Mouse (Mus musculus): ENCODE results near the gene Dhrs11.
"Not testable (repeated sequence)": the region's sequence is repeated elsewhere in the genome, so short reads cannot be mapped to it uniquely, and the experiment has no call there.

Dhrs11 gene

DNA sequence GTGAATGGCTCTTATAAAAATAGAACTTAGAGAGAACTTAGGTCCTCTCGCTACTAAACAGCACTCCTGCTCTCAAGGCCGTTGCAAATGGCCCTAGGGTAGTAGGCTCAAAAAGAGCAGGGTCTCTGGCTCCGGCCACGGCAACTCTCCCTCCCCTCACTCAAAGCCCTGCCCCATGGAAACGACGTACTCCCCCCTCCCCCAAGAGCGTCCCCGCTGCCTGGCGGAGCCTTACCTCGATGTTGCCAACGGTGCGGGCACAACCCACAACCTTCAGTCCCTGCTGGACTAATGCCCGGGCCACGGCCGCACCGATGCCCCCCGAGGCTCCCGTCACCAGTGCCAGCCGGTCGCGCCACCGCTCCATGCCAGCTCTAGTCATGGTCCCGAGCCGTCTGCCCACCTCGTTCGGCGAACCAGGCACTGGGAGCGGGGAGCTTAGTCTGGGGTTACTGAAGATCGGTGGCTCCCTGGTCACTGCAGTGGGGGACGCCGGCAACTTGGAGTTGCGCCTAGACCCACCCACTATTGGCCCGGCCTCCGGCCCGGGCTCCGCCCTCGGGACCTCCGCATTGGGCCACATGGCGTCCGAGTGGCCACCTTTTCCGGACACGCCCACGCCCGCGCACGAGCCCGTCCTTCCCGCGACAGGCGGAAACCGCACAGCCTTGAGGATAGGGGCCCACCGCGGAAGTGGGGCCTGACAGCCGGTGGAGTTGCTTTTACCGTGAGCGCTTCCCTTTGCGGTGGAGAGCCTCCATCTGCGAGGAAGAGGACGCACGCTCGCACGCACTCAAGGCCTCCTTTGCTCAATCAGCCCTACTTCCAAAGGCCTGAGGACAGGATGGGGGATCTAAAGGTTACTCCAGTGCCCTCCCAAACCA is at the start of gene Dhrs11:
Gene Dhrs11 (minus strand): TSS at position 479 of the 884 bp plus-strand sequence.
- in situ Hi-C loops (cut with MboI; ENCODE audit: low pct_unique_long_range_greater_than_20kb in 1 of 2, low sequenced_read_pairs in 2 of 2, unreplicated experiment in 1 of 2) = no loop called here

DNA sequence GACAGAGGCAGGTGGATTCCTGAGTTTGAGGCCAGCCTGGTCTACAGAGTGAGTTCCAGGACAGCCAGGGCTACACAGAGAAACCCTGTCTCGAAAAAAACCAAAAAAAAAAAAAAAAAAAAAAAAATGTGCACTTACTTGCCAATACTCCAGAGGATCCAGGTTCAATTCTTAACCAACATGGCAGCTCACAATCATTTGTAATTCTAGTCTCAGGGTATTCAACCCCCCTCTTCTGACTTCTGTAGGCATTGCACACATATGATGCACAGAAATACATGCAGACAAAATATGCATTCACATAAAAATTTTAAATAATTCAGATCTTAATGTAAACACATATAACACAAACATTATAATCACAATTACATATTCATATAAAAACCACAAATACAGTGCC is 47.2 kb upstream of the Dhrs11 start:
- in situ Hi-C loops (cut with MboI; ENCODE audit: low pct_unique_long_range_greater_than_20kb in 1 of 2, low sequenced_read_pairs in 2 of 2, unreplicated experiment in 1 of 2) = not testable (repeated sequence)

DNA sequence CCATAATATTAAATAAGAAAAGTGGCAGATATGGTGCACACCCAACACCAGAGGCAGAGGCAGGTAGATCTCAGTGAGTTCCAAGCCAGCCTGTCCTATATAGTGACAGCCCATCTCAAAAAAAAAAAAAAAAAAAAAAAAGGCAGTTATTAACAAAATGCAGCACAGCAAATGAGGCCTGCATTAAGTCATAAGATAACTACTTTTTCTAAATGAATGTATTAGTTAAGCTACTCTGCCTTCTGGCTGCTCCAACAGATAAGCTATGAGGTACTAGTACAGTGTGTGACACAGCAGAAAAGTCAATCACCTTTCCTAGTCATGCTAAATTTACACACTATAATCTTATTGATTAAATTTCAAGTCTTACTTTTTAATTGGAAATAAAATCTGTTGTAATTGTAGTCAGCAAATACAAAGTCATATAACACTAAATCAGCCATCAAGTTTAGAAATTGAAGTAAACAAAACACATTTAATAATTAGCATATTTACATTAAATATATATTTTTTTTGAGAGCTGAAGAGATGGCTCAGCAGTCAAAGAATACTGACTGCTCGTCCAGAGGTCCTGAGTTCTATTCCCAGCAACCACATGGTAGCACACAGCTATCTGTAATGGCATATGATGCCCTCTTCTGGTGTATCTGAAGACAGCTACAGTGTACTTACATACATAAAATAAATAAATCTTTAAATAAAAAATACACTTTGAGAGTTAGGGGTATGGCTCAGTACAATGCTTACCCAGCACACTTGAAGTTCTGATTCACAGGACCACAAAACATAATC is 44.4 kb upstream of the Dhrs11 start:
- in situ Hi-C loops (cut with MboI; ENCODE audit: low pct_unique_long_range_greater_than_20kb in 1 of 2, low sequenced_read_pairs in 2 of 2, unreplicated experiment in 1 of 2) = no loop called here

DNA sequence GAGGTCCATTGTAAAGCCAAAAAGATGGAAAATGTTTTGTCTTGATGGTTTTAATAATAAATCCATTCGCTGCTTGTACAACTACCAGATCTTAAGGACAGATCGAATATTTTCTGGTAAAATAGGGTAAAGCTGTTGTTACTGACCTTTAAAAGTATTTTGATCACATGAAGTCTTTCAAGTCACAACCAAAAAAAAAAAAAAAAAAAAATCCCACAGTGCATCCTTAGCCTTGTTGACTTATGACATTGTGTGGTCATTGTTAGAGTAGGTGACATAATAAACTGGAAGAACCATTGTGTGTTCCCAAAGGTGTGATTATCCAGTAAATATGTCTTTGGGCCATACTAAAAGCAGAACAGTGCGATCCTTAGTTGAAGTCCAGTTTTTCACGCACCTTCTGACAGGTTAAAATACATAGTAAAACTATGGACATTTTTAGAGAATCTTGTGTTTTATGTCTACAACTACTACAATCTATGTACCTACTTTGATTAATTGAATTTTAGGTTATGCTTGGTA is 42.8 kb upstream of the Dhrs11 start:
- in situ Hi-C loops (cut with MboI; ENCODE audit: low pct_unique_long_range_greater_than_20kb in 1 of 2, low sequenced_read_pairs in 2 of 2, unreplicated experiment in 1 of 2) = no loop called here

DNA sequence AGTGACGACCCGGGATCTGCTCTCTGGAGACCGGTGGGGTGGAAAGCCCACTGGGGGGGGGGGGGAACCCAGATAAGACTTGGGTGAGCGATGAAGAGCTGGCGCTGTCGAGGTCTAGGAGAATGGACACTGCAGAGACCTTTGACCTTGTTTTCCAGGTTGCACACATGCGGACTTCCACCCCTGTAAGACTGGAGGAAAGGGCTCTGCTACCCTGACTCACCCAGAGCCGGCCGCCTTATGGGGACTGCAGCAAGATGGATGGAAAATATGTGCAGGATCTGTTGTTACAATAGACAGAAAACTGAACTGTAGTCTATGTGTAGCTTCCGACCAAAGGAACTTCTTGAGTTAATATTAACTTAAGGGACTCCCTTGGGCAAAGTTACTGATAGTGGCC is 42.3 kb upstream of the Dhrs11 start:
- in situ Hi-C loops (cut with MboI; ENCODE audit: low pct_unique_long_range_greater_than_20kb in 1 of 2, low sequenced_read_pairs in 2 of 2, unreplicated experiment in 1 of 2) = no loop called here

DNA sequence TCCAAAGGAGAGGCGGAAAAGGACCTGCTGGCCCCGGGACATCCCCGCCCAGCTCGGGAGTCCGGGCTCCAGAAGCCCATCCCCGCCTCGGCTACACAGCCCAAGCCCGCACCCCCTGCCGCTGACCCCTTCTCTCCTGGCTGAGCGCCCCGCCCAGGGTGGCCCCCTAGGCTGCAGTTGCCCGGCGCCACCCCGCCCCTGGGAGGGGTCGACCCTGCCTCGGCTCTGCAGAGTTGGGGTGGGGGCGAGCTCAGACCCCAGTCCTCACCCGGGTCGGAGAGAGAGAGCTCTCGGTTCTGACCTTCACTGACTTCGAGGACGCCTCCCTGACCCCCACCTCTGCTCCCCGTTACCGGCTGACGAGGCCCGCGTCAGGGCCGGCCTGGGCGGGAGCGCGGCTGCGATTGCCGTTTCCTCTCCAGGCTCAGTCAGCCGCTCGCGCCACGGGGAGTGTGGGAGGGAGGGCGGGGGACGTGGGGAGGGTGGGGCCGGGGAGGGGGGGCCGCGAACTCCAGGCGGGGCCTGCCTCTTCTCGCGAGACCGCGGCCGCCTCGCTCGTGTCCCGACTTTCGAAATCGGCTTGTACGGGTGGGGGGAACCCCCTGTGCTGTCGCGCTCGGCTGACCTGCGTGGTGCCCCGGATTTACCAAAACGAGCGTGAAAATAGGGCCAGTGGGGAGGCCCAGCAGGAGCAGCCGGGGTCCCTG is 41.7 kb upstream of the Dhrs11 start, which contains the start of gene Ggnbp2:
Gene Ggnbp2 (minus strand): TSS at position 481 of the 707 bp plus-strand sequence.
- in situ Hi-C loops (cut with MboI; ENCODE audit: low pct_unique_long_range_greater_than_20kb in 1 of 2, low sequenced_read_pairs in 2 of 2, unreplicated experiment in 1 of 2) = no loop called here

DNA sequence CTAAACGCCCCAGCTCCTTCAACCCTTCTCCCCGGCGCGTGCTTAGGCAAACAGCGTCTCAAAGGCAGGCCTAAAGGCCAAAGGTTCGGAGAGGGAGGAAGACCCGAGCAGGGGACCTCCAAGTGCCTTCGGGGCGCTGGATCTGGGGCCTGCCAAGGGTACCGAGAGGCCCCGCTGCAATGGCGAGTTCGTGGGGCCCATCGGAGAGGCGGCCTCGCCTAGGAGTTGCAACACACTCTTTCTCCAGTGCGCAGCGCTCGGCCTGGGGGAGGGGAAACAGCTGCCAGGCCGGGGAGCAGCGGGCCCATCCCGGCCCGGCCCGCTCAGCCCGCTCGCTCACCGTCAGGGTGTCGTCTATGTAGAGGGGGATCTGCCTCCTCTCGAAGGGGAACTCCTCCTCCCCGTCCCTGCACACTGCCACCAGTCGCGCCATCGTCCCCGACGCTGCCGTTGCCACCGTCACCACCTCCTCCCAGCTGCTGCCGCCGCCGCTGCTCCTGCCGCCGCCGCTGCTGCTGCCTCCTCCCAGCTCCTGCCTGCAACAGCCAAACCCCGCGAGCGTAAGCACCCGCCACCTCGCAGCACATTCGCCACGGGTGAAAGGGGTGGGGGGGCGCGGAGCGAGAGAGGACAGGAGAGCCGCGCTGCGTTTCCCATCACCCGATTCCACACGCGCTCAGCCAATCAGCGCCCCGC is 40.9 kb upstream of the Dhrs11 start:
- in situ Hi-C loops (cut with MboI; ENCODE audit: low pct_unique_long_range_greater_than_20kb in 1 of 2, low sequenced_read_pairs in 2 of 2, unreplicated experiment in 1 of 2) = no loop called here

DNA sequence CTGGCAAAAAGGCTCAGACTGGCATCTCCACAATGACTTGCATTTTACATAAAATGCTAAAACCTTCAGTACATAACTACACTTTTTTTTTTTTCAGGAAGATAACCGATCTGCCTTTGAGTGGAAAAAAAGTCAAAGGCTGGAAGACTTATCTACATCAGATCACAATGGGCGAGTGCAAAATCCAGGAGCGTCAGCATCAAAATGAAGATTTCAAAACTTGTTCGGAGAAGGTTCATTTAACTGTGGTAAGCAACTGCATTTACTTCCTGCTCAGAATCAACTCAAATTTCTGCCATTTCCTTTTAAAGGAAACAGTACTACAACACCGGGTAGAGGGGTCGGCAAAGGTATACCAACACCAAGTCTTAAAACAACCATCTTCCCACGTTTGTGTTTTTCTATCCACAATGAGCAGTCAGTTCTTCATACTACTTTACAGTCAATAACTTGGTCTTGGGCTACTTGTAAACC is 40.0 kb upstream of the Dhrs11 start:
- in situ Hi-C loops (cut with MboI; ENCODE audit: low pct_unique_long_range_greater_than_20kb in 1 of 2, low sequenced_read_pairs in 2 of 2, unreplicated experiment in 1 of 2) = no loop called here

DNA sequence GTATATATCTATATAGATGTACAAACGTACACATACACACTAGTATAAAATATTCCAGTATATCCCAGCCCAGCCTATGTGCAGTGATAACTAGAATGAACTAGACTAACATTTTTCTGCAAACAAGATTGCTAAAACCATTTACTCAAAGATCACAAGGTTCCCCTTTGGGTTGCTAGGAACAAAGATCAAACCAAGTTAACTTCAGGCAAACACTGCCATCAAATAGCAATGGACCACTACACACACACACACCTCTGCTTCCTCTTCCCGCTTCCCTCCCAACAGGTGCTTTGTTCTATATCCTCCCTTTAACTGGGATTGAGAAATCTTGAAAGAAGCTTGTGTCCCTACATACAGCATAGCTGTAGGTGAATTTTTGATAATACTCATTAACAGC is 38.8 kb upstream of the Dhrs11 start:
- in situ Hi-C loops (cut with MboI; ENCODE audit: low pct_unique_long_range_greater_than_20kb in 1 of 2, low sequenced_read_pairs in 2 of 2, unreplicated experiment in 1 of 2) = no loop called here

DNA sequence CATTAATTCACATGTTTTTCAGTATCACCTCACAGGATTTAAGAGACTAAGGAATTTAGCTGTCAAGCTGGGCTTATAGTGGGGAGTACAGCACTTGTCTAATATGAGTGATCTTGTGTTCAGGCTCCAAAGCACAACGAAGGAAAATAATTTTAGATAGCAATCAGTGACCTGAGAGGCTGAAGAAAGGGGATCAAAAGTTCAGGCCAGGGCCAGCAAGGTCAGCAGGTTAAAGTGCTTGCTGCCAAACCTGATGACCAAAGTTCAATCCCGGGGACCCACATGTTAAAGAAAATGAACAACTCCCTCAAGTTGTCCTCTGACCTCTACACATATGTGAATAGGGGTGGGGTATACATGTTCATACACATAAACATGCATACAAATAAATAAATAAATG is 36.5 kb upstream of the Dhrs11 start:
- in situ Hi-C loops (cut with MboI; ENCODE audit: low pct_unique_long_range_greater_than_20kb in 1 of 2, low sequenced_read_pairs in 2 of 2, unreplicated experiment in 1 of 2) = no loop called here

DNA sequence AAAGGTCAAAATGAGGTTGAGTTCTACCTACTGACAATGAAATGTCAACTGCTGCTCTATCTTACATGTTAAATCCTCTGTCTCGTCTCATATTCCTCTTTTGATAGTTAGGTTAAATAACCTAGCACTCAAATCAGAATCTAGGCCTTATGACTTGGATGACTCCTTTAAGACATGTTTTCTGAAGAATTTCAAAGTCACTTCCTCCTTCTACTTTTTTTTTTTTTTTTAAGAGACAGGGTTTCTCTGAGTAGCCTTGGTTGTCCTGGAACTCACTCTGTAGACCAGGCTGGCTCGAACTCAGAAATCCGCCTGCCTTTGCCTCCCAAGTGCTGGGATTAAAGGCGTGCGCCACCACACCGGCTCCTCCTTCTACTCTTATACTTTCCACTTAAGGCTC is 26.5 kb upstream of the Dhrs11 start:
- in situ Hi-C loops (cut with MboI; ENCODE audit: low pct_unique_long_range_greater_than_20kb in 1 of 2, low sequenced_read_pairs in 2 of 2, unreplicated experiment in 1 of 2) = no loop called here

DNA sequence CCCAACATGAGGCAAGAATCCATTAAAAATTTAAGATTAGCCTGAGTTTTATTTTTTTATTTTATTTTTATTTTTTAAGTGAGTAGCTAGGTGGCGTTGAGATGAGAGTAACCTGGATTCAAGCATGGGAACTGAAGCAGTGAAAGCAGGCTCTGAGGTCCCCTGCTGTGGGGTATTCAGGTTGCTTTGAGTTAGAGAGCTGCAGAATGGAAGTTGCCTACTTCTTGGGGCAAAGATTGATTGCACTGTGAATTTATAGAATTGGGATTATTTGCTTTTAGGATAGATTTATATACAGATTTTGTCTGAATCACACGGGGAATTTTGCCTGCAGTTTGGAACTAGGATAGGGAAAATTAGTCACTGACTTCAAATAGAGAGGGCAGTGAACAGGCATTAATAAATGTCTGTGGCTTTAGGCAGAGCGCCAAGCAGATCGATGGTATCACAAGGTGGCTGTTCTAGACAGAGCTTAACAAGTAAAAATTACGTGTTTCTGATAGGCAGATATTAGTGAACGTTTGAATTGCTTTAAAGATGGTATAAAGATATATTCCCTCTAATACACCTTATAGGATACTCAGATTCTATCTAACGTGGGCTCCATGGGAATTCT is 18.8 kb upstream of the Dhrs11 start:
- in situ Hi-C loops (cut with MboI; ENCODE audit: low pct_unique_long_range_greater_than_20kb in 1 of 2, low sequenced_read_pairs in 2 of 2, unreplicated experiment in 1 of 2) = no loop called here

DNA sequence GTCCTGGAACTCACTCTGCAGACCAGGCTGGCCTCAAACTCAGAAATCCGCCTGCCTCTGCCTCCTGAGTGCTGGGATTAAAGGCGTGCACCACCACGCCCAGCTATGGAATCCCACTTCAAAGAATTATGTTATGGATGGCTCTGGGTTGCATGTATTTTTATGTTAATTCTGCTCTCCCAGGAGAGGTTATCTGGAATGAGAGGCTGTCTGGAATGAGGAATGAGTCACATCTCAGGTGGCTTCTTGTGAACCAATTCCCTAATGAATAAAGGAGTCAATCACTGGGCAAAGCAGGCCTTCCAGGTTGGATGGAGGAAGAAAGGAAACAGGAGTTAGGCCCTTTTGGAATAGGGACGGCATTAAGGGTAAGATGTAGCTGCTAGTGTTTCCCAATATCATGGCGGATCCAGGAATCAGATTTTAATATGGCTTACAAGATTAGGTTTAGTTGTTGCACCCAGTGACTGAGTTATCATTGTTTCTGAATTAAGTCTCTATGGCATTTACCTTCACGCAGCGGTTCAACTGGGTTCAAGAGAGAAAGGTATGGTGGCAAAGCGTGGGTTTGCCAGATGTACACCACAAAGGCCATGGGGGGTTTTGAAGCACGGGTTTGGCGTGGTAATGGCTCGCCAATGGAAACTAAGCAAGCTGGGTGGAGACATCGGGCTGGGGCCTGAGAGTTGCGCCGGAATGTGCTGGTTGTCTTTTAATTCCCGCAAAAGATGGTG is 18.1 kb upstream of the Dhrs11 start:
- in situ Hi-C loops (cut with MboI; ENCODE audit: low pct_unique_long_range_greater_than_20kb in 1 of 2, low sequenced_read_pairs in 2 of 2, unreplicated experiment in 1 of 2) = no loop called here

DNA sequence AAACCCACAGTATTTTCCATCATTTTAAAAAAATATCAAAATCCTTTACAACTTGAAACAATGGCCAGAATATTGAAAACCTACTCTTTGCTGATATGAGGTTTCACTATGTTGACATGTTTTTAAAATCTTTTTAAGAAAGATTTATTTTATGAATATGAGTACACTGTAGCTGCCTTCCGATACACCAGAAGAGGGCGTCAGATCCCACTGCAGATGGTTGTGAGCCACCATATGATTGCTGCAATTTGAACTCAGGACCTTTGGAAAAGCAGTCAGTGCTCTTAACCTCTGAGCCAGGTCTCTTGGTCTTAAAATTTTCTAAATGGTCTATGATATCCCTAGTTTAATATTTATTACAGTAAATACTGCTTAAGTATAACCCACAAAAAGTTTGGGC is 10.5 kb upstream of the Dhrs11 start:
- in situ Hi-C loops (cut with MboI; ENCODE audit: low pct_unique_long_range_greater_than_20kb in 1 of 2, low sequenced_read_pairs in 2 of 2, unreplicated experiment in 1 of 2) = no loop called here

DNA sequence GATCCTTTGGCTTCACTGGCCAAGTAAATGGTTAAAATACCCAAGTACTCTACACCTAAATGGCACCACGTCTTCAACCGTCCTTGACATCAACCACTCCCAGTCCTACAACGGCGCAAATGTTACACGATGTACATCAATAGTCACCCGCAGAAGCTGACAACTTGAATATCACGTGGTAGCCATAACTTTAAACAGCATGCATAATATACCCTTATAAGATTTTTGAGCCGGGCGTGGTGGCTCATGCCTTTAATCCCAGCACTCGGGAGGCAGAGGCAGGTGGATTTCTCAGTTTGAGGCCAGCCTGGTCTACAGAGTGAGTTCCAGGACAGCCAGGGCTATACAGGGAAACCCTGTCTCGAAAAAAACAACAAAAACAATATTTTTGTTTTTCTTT is 701 bp upstream of the Dhrs11 start:
- in situ Hi-C loops (cut with MboI; ENCODE audit: low pct_unique_long_range_greater_than_20kb in 1 of 2, low sequenced_read_pairs in 2 of 2, unreplicated experiment in 1 of 2) = not testable (repeated sequence)

DNA sequence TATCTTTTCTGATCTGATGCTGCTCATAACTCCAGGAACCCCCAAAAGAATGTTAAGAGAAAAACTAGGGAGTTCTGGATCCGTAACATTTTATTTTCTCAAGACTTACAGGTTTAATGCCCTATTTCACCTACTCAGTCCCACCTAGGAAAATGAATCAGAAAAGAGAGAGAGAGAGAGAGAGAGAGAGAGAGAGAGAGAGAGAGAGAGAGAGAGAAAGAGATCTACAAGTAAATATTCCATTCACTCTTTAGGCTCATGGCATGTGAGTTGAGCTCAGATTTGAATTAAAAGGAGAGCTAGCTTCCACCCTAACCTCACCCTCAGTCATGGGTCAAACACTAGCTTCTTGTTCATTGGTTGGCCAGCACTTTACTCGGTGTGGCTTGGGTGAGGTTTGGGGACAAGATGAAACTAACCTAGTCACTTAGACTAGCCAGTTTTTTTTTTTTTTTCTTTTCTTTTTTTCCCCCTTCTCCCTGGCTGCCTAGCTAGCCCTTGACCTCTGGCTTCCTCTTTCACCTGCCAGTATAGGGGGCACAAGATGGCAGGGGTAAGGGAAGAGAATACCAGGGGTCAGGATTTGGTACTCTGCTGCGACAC is 792 bp downstream of the Dhrs11 start:
- in situ Hi-C loops (cut with MboI; ENCODE audit: low pct_unique_long_range_greater_than_20kb in 1 of 2, low sequenced_read_pairs in 2 of 2, unreplicated experiment in 1 of 2) = no loop called here

DNA sequence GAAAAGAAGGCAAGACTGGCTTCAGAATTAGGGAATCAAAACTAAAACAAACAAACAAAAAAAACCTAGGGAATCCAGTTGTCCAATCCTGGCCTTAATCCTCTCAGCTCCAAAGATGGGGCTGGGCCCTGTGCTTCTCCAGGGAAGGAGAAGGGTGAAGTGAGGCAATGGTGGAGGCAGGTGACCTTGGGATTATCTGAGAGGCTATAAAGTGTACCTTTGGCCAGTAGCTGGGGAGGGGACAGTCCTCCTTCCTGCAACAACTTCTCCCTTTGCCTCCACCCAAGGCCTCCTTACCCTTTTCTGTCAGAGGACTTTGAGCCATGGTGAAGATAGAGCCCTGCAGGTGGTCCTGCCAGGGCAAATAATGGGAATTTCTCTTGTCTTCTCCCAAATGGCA is 1.3 kb downstream of the Dhrs11 start:
- in situ Hi-C loops (cut with MboI; ENCODE audit: low pct_unique_long_range_greater_than_20kb in 1 of 2, low sequenced_read_pairs in 2 of 2, unreplicated experiment in 1 of 2) = no loop called here

Data from mouse embryonic stem cell (cell line).